Mouse (Mus musculus) ES-E14 (cell line): ENCODE data around the gene Cdkn1a. TPM values are rescaled to one million over a fixed set of nuclear protein-coding genes. Genes with fewer than 3 reads are reported as not detected.

Experiments
- DNase-seq: peaks from one replicate; pipeline ENCODE4 v3.0.0-alpha.2; 2013; ENCODE audit warnings: low read depth, low spot score
- H3K27ac ChIP-seq: 2 replicates; pipeline ENCODE4 v1.5.1; 2012; ENCODE audit warnings: low read depth, mild to moderate bottlenecking, low read length, moderate library complexity, mixed read lengths; ENCODE audit not compliant: poor library complexity, insufficient read depth, severe bottlenecking
- H3K36me3 ChIP-seq: 2 replicates; pipeline ENCODE4 v1.6.1; 2012; ENCODE audit warnings: mild to moderate bottlenecking, low read length, moderate library complexity, mixed read lengths; ENCODE audit not compliant: control insufficient read depth, poor library complexity, insufficient read depth, severe bottlenecking
- H3K4me1 ChIP-seq, 2 experiments: fragments of 150-350 bp in 1 of 2; sonication (generic) in 1 of 2; 2 replicates each; pipeline ENCODE4 v1.6.1; 2012; ENCODE audit warnings: low read length in 2 of 2, mild to moderate bottlenecking in 1 of 2, mixed read lengths in 1 of 2; ENCODE audit not compliant: control insufficient read depth in 2 of 2, insufficient read depth in 2 of 2, poor library complexity in 1 of 2
- H3K4me3 ChIP-seq, 2 experiments: fragments of 150-350 bp in 1 of 2; sonication (generic) in 1 of 2; 2 replicates each; pipeline ENCODE4 v1.5.1; 2012; ENCODE audit warnings: low read length in 2 of 2, low read depth in 1 of 2, mild to moderate bottlenecking in 1 of 2, mixed read lengths in 1 of 2; ENCODE audit not compliant: insufficient read depth in 1 of 2, poor library complexity in 1 of 2, severe bottlenecking in 1 of 2
- H3K9ac ChIP-seq: 2 replicates; pipeline ENCODE4 v1.6.1; 2012; ENCODE audit warnings: low read depth, mild to moderate bottlenecking, low read length, mixed read lengths; ENCODE audit not compliant: poor library complexity, insufficient read depth, severe bottlenecking
- H3K9me3 ChIP-seq: fragments of 150-350 bp; sonication (generic); 2 replicates; pipeline ENCODE4 v1.6.1; 2012; ENCODE audit warnings: low read depth, mild to moderate bottlenecking, low read length; ENCODE audit not compliant: control insufficient read depth, insufficient read depth
- CHD2 ChIP-seq: IDR thresholded peaks from 2 replicates; pipeline ENCODE4 v1.6.1; 2014; ENCODE audit warnings: mild to moderate bottlenecking, low read depth, low read length, inconsistent platforms
- HCFC1 ChIP-seq: IDR thresholded peaks from 2 replicates; pipeline ENCODE4 v1.6.1; 2012; ENCODE audit warnings: low read length, inconsistent platforms, borderline replicate concordance; ENCODE audit not compliant: insufficient read depth
- MAFK ChIP-seq: IDR thresholded peaks from 2 replicates; pipeline ENCODE4 v1.6.1; 2014; ENCODE audit warnings: mild to moderate bottlenecking, low read depth, low read length, inconsistent platforms; ENCODE audit not compliant: insufficient read depth
- ZC3H11A ChIP-seq: IDR thresholded peaks from 2 replicates; pipeline ENCODE4 v1.6.1; 2012; ENCODE audit warnings: low read depth, mild to moderate bottlenecking, inconsistent platforms, low read length, borderline replicate concordance
- ZNF384 ChIP-seq: IDR thresholded peaks from 2 replicates; pipeline ENCODE4 v1.6.1; 2012; ENCODE audit warnings: low read depth, low read length, inconsistent platforms
- in situ Hi-C, 2 experiments: fragments of 600-800 bp; cut with MboI; formaldehyde crosslinking; loops; one replicate each; pipeline ENCODE4 v1.15.1; 2025; ENCODE audit warnings: low sequenced_read_pairs in 2 of 2, inconsistent platforms in 1 of 2; ENCODE audit not compliant: unreplicated experiment in 2 of 2
- total RNA-seq: library from RNA; depleted of rRNA; stranded (reverse); fragments of 300-350 nt; gene quantifications from 2 replicates; pipeline ENCODE4 v1.2.3, GENCODE M21; 2012

The Cdkn1a gene
- total RNA-seq, 1 experiment, result 32.3 TPM

- in situ Hi-C loops, result no loop called here
- H3K36me3 ChIP-seq, result no peaks in the 10 kb centered on the region
- H3K9me3 ChIP-seq, result no peaks in the 10 kb centered on the region
- TF ChIP-seq ZNF384 (no peak), ZC3H11A (no peak), HCFC1 (no peak), CHD2 (no peak), MAFK (no peak)
- DNase-seq, result no peak
- no peak overlapping the region for H3K27ac ChIP-seq
- H3K9ac ChIP-seq, result no peak overlapping the region
- H3K4me3 ChIP-seq, result no peak overlapping the region
- peaks cover 0 to 7% of the 10 kb centered on the region in 2 experiments; a peak in 2 of 4 replicates for H3K4me1 ChIP-seq
These were observed 38.6 kb downstream of the Cdkn1a start for GRCm38 (mm10) chr17:29129341-29129740.

- Histone ChIP-seq H3K9me3 (no peaks in the 10 kb centered on the region), H3K27ac (no peak overlapping the region), H3K4me1 (peaks cover 0 to 18% of the 10 kb centered on the region in 2 experiments; a peak in 3 of 4 replicates), H3K4me3 (no peak overlapping the region), H3K9ac (no peak overlapping the region), H3K36me3 (no peaks in the 10 kb centered on the region)
- TF ChIP-seq ZC3H11A, result no peak
- TF ChIP-seq HCFC1, result no peak
- no peak for TF ChIP-seq CHD2
- no peak for TF ChIP-seq MAFK
- TF ChIP-seq ZNF384, result no peak
- in situ Hi-C loops, result no loop called here
- DNase-seq, result no peak
These were observed 44.3 kb downstream of the Cdkn1a start for GRCm38 (mm10) chr17:29135066-29135465.

GRCm38 (mm10) chr17:29136236-29136635 is 45.5 kb downstream of the Cdkn1a start:
- Histone ChIP-seq H3K9me3 (no peaks in the 10 kb centered on the region), H3K9ac (no peak overlapping the region), H3K4me3 (no peak overlapping the region), H3K4me1 (peaks cover 0 to 18% of the 10 kb centered on the region in 2 experiments; a peak in 3 of 4 replicates), H3K36me3 (no peaks in the 10 kb centered on the region), H3K27ac (no peak overlapping the region)
- TF ChIP-seq CHD2 (no peak), ZC3H11A (no peak), MAFK (no peak), ZNF384 (no peak), HCFC1 (no peak)
- in situ Hi-C loops, result no loop called here
- no peak for DNase-seq

GRCm38 (mm10) chr17:29137906-29138305 is 47.1 kb downstream of the Cdkn1a start:
- H3K36me3 ChIP-seq, result no peaks in the 10 kb centered on the region
- H3K9ac ChIP-seq, result no peak overlapping the region
- peaks cover 0 to 16% of the 10 kb centered on the region in 2 experiments; a peak in 3 of 4 replicates for H3K4me1 ChIP-seq
- DNase-seq, result no peak
- in situ Hi-C loops, result no loop called here
- H3K27ac ChIP-seq, result no peak overlapping the region
- H3K4me3 ChIP-seq, result no peak overlapping the region
- TF ChIP-seq ZC3H11A (no peak), HCFC1 (no peak), CHD2 (no peak), MAFK (no peak)
- H3K9me3 ChIP-seq, result no peaks in the 10 kb centered on the region

- TF ChIP-seq MAFK (no peak), HCFC1 (no peak), ZC3H11A (no peak), ZNF384 (no peak), CHD2 (no peak)
- Histone ChIP-seq H3K9ac (no peak overlapping the region), H3K4me3 (no peak overlapping the region), H3K4me1 (peaks cover 2 to 7% of the 10 kb centered on the region in 2 experiments; a peak in 2 of 4 replicates), H3K27ac (no peak overlapping the region), H3K9me3 (no peaks in the 10 kb centered on the region), H3K36me3 (no peaks in the 10 kb centered on the region)
- DNase-seq, result no peak
- in situ Hi-C loops, result no loop called here
These were observed 50.8 kb downstream of the Cdkn1a start for GRCm38 (mm10) chr17:29141577-29141976.
